25 mouse cellular contexts compared by ENCODE assay signal in the genomic region with DNA sequence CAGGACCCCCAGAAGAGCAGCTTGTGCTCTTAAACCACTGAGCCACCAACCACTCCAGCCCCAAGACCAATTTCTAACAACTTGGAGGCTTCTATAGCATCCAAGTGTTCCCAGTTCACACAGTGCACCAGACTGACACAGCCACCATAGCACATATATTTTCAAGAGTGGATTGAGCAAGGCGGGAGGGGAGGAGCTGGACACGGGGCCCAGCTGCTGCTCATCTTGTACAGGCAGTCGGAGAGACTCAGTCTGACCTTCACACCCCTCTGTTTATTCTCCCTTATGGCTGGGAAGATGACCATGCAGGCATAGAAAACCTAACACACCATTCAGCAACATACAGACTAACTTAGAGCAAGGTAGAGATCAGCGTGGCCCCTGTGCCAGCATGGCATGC. TPM values are rescaled to one million over a fixed set of nuclear protein-coding genes. Genes with fewer than 3 reads are reported as not detected.
DNase-seq lines count a peak whose midpoint lies in the region; ATAC-seq lines count a peak whose summit lies in the region.
"Had no signal": no experiment of that assay in that cellular context is flagged by ENCODE, and none has a peak within 500 bp of the region (broad histone marks: within the 10 kb centered on the region; RNA-seq: fewer than 3 reads in every experiment).

No protein-coding gene starts in this region.

- 42% methylated on average over 4 of the region's 4 CpGs for WGBS in lung, embryonic 15.5 days

- DNase-seq in kidney, postnatal 10 days, result peak; percentile 19
- no peak for DNase-seq in kidney, adult 18-20 months
- no peak for DNase-seq in lung, adult 18-20 months
- peak; percentile 48 for DNase-seq in adipocyte (ENCODE audit: low spot score)
- DNase-seq in heart, postnatal 10 days, result no peak
- DNase-seq in adrenal gland, postnatal 36 days, result no peak
- DNase-seq: adrenal gland, adult 8-10 months; adrenal gland, postnatal 25 days; cerebellum, adult 11 months; cerebellum, adult 2 months; cerebellum, adult 9-11 months; cerebellum, postnatal 25 days; forebrain, postnatal 0 days; gastrocnemius, adult 2 months; gastrocnemius, postnatal 14 days; heart, postnatal 36 days had no signal

- no peaks in the 10 kb centered on the region for H3K9me3 ChIP-seq in lung, embryonic 15.5 days
- H3K9me3 ChIP-seq: embryonic facial prominence, embryonic 12.5 days; embryonic facial prominence, embryonic 15.5 days; hindbrain, embryonic 10.5 days; hindbrain, embryonic 13.5 days had no signal

- intact Hi-C loops in heart, postnatal 10 days (cut with DNase I), result no loop called here

- no peak overlapping the region for H3K9ac ChIP-seq in lung, embryonic 15.5 days
- H3K9ac ChIP-seq: embryonic facial prominence, embryonic 12.5 days; embryonic facial prominence, embryonic 15.5 days; forebrain, postnatal 0 days; hindbrain, embryonic 13.5 days had no signal

- H3K27me3 ChIP-seq in lung, embryonic 15.5 days, result no peaks in the 10 kb centered on the region
- H3K27me3 ChIP-seq: embryonic facial prominence, embryonic 15.5 days had no signal

- peaks cover 6% of the 10 kb centered on the region for H3K4me1 ChIP-seq in lung, embryonic 15.5 days
- no peaks in the 10 kb centered on the region for H3K4me1 ChIP-seq in brown adipose tissue, adult 24 weeks (ENCODE audit: control insufficient read depth, insufficient read depth, insufficient read length, low read length)
- H3K4me1 ChIP-seq: embryonic facial prominence, embryonic 12.5 days; embryonic facial prominence, embryonic 15.5 days; hindbrain, embryonic 10.5 days; hindbrain, embryonic 13.5 days had no signal

- H3K36me3 ChIP-seq in lung, embryonic 15.5 days, result peaks cover 23% of the 10 kb centered on the region

- no peak overlapping the region for H3K4me3 ChIP-seq in lung, embryonic 15.5 days
- H3K4me3 ChIP-seq in brown adipose tissue, adult 24 weeks (ENCODE audit: insufficient read depth, low read depth, low read length), result no peak overlapping the region
- H3K4me3 ChIP-seq: embryonic facial prominence, embryonic 12.5 days; embryonic facial prominence, embryonic 15.5 days; gastrocnemius, adult 2 months; hindbrain, embryonic 10.5 days; hindbrain, embryonic 13.5 days had no signal

- H3K27ac ChIP-seq in lung, embryonic 15.5 days, result no peak overlapping the region
- H3K27ac ChIP-seq in brown adipose tissue, adult 24 weeks (replicated peaks; ENCODE audit: low read depth, low read length), result peak overlapping the region; percentile 48; the same call in 1 of the 2 replicates
- H3K27ac ChIP-seq: embryonic facial prominence, embryonic 12.5 days; embryonic facial prominence, embryonic 15.5 days; gastrocnemius, adult 2 months; hindbrain, embryonic 10.5 days; hindbrain, embryonic 13.5 days had no signal

- peak; percentile 75; the same call in 1 of the 2 replicates for ATAC-seq in lung, embryonic 15.5 days (ENCODE audit: borderline replicate concordance, extremely low read depth, low FRiP score, low TSS enrichment)
- ATAC-seq: CD4-positive, CD25-positive, alpha-beta regulatory T cell, adult 4 months; forebrain, embryonic 14.5 days; forebrain, postnatal 0 days had no signal

- no peak overlapping the region for H3K4me2 ChIP-seq in lung, embryonic 15.5 days
- H3K4me2 ChIP-seq: embryonic facial prominence, embryonic 12.5 days; embryonic facial prominence, embryonic 15.5 days; heart, embryonic 11.5 days; hindbrain, embryonic 13.5 days had no signal

RNA-seq across cellular contexts. Expression of a gene that starts 11.3 kb away (rescaled TPM):
- 2.9 and 4.3 TPM in 2 replicates for polyA plus RNA-seq in lung, embryonic 15.5 days (2015; fragmentation: Nextera tagmentation; extraction: Ambion mirVana)
- polyA plus RNA-seq in brown adipose tissue, adult 24 weeks (2012; ENCODE audit: insufficient read depth, insufficient read length, missing spikeins), result 13.5 and 24.5 TPM in 2 replicates
- total RNA-seq in heart, postnatal 10 days (2021), result 1 to 10 TPM; 4.1 to 4.5 TPM
- 1 to 10 TPM; 5.6 to 6.1 TPM for total RNA-seq in adrenal gland, postnatal 36 days (2021)

RNA-seq across cellular contexts. Expression of a gene that starts 15.8 kb away (rescaled TPM):
- 28.8 and 31.5 TPM in 2 replicates for polyA plus RNA-seq in lung, embryonic 15.5 days (2015; fragmentation: Nextera tagmentation; extraction: Ambion mirVana)
- polyA plus RNA-seq in brown adipose tissue, adult 24 weeks (2012; ENCODE audit: insufficient read depth, insufficient read length, missing spikeins), result 31.6 and 35.5 TPM in 2 replicates
- total RNA-seq in heart, postnatal 10 days (2021), result 10 to 100 TPM; 28.5 to 29.9 TPM
- total RNA-seq in adrenal gland, postnatal 36 days (2021), result 10 to 100 TPM; 22.7 to 28.8 TPM

RNA-seq across cellular contexts. Expression of a gene that starts 15.9 kb away (rescaled TPM):
- 1,477 and 1,532 TPM in 2 replicates for polyA plus RNA-seq in lung, embryonic 15.5 days (2015; fragmentation: Nextera tagmentation; extraction: Ambion mirVana)
- 1,414 and 1,508 TPM in 2 replicates for polyA plus RNA-seq in brown adipose tissue, adult 24 weeks (2012; ENCODE audit: insufficient read depth, insufficient read length, missing spikeins)
- 100 to 1,000 TPM; 500 to 506 TPM for total RNA-seq in heart, postnatal 10 days (2021)
- total RNA-seq in adrenal gland, postnatal 36 days (2021), result 100 to 1,000 TPM; 812 to 946 TPM

RNA-seq across cellular contexts. Expression of a gene that starts 37.7 kb away (rescaled TPM):
- 14.6 and 14.9 TPM in 2 replicates for polyA plus RNA-seq in lung, embryonic 15.5 days (2015; fragmentation: Nextera tagmentation; extraction: Ambion mirVana)
- 4.7 TPM in 2 replicates for polyA plus RNA-seq in brown adipose tissue, adult 24 weeks (2012; ENCODE audit: insufficient read depth, insufficient read length, missing spikeins)
- 10 to 100 TPM in 1 of 2 experiments, 1 to 10 TPM in 1; 9.8 to 10.1 TPM for total RNA-seq in heart, postnatal 10 days (2021)
- 10 to 100 TPM; 11.9 to 15.2 TPM for total RNA-seq in adrenal gland, postnatal 36 days (2021)

RNA-seq across cellular contexts. Expression of a gene that starts 39.3 kb away (rescaled TPM):
- polyA plus RNA-seq in lung, embryonic 15.5 days (2015; fragmentation: Nextera tagmentation; extraction: Ambion mirVana), result 3,783 and 4,172 TPM in 2 replicates
- polyA plus RNA-seq in brown adipose tissue, adult 24 weeks (2012; ENCODE audit: insufficient read depth, insufficient read length, missing spikeins), result 1,628 and 2,018 TPM in 2 replicates
- total RNA-seq in heart, postnatal 10 days (2021), result 1,000 to 10,000 TPM; 2,064 to 2,152 TPM
- total RNA-seq in adrenal gland, postnatal 36 days (2021), result 1,000 to 10,000 TPM; 2,845 to 2,862 TPM

Comparison
In these comparisons a context has a peak if more than half of its experiments do, and no peak if none do; other contexts are left out.
1. DNase-seq: peak in kidney, postnatal 10 days (single experiment) and adipocyte (single experiment); none in kidney, adult 18-20 months (single experiment), lung, adult 18-20 months (0 of 2), heart, postnatal 10 days (0 of 2) and adrenal gland, postnatal 36 days (0 of 2).